Mouse (Mus musculus) kidney, embryonic 14.5 days (tissue): Measurements from ENCODE around the gene Mgat4a. TPM values are rescaled to one million over a fixed set of nuclear protein-coding genes. Genes with fewer than 3 reads are reported as not detected.

ENCODE experiments used
- ATAC-seq: fragments of 200-750 bp; cut with Nextera tagmentation; 2 replicates; pipeline ENCODE4 v1.8.0; 2017; ENCODE audit warnings: moderate number of reproducible peaks, mild to moderate bottlenecking, moderate TSS enrichment, moderate library complexity; ENCODE audit not compliant: low FRiP score, low TSS enrichment
- H3K27ac ChIP-seq: fragments of 300-500 bp; sonication (generic); 2 replicates; pipeline ENCODE4 v1.5.1; 2014; ENCODE audit warnings: low read depth, mild to moderate bottlenecking, low read length, moderate library complexity, mixed read lengths
- H3K27me3 ChIP-seq: fragments of 300-500 bp; sonication (generic); 2 replicates; pipeline ENCODE4 v1.6.1; 2014; ENCODE audit warnings: mild to moderate bottlenecking, low read length; ENCODE audit not compliant: control insufficient read depth, insufficient read depth
- H3K36me3 ChIP-seq: fragments of 300-500 bp; sonication (generic); 2 replicates; pipeline ENCODE4 v1.6.1; 2014; ENCODE audit warnings: low read length, mixed read lengths; ENCODE audit not compliant: control insufficient read depth, insufficient read depth
- H3K4me1 ChIP-seq: fragments of 300-500 bp; sonication (generic); 2 replicates; pipeline ENCODE4 v1.6.1; 2014; ENCODE audit warnings: low read length, mixed read lengths; ENCODE audit not compliant: control insufficient read depth, insufficient read depth
- H3K4me2 ChIP-seq: fragments of 300-500 bp; sonication (generic); replicated peaks from 2 replicates; pipeline ENCODE4 v1.6.1; 2014; ENCODE audit warnings: low read depth, mild to moderate bottlenecking, low read length
- H3K4me3 ChIP-seq: fragments of 300-500 bp; sonication (generic); 2 replicates; pipeline ENCODE4 v1.5.1; 2014; ENCODE audit warnings: mild to moderate bottlenecking, low read length
- H3K9ac ChIP-seq: fragments of 300-500 bp; sonication (generic); 2 replicates; pipeline ENCODE4 v1.6.1; 2014; ENCODE audit warnings: low read depth, mild to moderate bottlenecking, low read length, moderate library complexity
- H3K9me3 ChIP-seq: fragments of 300-500 bp; sonication (generic); 2 replicates; pipeline ENCODE4 v1.6.1; 2016; ENCODE audit warnings: low read length; ENCODE audit not compliant: control insufficient read depth
- WGBS: fragments of 180-500 bp; shearing (Covaris S2); extraction: QIAGEN DNeasy Blood & Tissue Kit; methylation state at CpG from one replicate; pipeline ENCODE4 v1.1.7; 2014; 5-methylcytosine and 5-hydroxymethylcytosine counted together
- polyA plus RNA-seq: library from polyadenylated mRNA; unstranded; fragments of >200 nt; fragmentation: Nextera tagmentation; extraction: Ambion mirVana; gene quantifications from 2 replicates; pipeline ENCODE4 v1.2.1, GENCODE M21; 2014

Gene Mgat4a
- polyA plus RNA-seq, 1 experiment from 2014 or later, result 7.1 TPM

- Histone ChIP-seq H3K9ac (no peak overlapping the region), H3K4me3 (no peak overlapping the region), H3K9me3 (no peaks in the 10 kb centered on the region), H3K4me1 (0 out of 2 replicates have a peak, but pooled peaks cover 3% of the 10 kb centered on the region), H3K36me3 (no peaks in the 10 kb centered on the region), H3K4me2 (no peak overlapping the region), H3K27ac (no peak overlapping the region), H3K27me3 (no peaks in the 10 kb centered on the region)
- no peak for ATAC-seq
- WGBS, result 76% methylated on average over 9 of the region's 9 CpGs
Observed at GRCm38 (mm10) chr1:37479074-37479473, 61.7 kb downstream of the Mgat4a start.

- H3K27me3 ChIP-seq, result no peaks in the 10 kb centered on the region
- no peak overlapping the region for H3K4me2 ChIP-seq
- no peak overlapping the region for H3K4me3 ChIP-seq
- no peak overlapping the region for H3K27ac ChIP-seq
- H3K9me3 ChIP-seq, result no peaks in the 10 kb centered on the region
- H3K4me1 ChIP-seq, result 0 out of 2 replicates have a peak, but pooled peaks cover 3% of the 10 kb centered on the region
- no peak overlapping the region for H3K9ac ChIP-seq
- WGBS, result 73% methylated on average over 7 of the region's 7 CpGs
- H3K36me3 ChIP-seq, result no peaks in the 10 kb centered on the region
- no peak for ATAC-seq
Observed at GRCm38 (mm10) chr1:37478416-37478815, 62.4 kb downstream of the Mgat4a start.

GRCm38 (mm10) chr1:37477928-37478327, 62.9 kb downstream of the Mgat4a start:
- Histone ChIP-seq H3K4me3 (no peak overlapping the region), H3K4me1 (0 out of 2 replicates have a peak, but pooled peaks cover 3% of the 10 kb centered on the region), H3K36me3 (no peaks in the 10 kb centered on the region), H3K27ac (no peak overlapping the region), H3K27me3 (no peaks in the 10 kb centered on the region), H3K9ac (no peak overlapping the region), H3K4me2 (no peak overlapping the region), H3K9me3 (no peaks in the 10 kb centered on the region)
- ATAC-seq, result no peak
- 69% methylated on average over 5 of the region's 5 CpGs for WGBS

GRCm38 (mm10) chr1:37477250-37477649, 63.6 kb downstream of the Mgat4a start:
- H3K36me3 ChIP-seq, result no peaks in the 10 kb centered on the region
- H3K9me3 ChIP-seq, result no peaks in the 10 kb centered on the region
- no peak overlapping the region for H3K27ac ChIP-seq
- no peak overlapping the region for H3K4me2 ChIP-seq
- ATAC-seq, result no peak
- H3K27me3 ChIP-seq, result no peaks in the 10 kb centered on the region
- H3K4me3 ChIP-seq, result no peak overlapping the region
- H3K9ac ChIP-seq, result no peak overlapping the region
- 90% methylated on average over 5 of the region's 5 CpGs for WGBS
- 0 out of 2 replicates have a peak, but pooled peaks cover 3% of the 10 kb centered on the region for H3K4me1 ChIP-seq

- H3K4me3 ChIP-seq, result no peak overlapping the region
- H3K9ac ChIP-seq, result no peak overlapping the region
- H3K36me3 ChIP-seq, result no peaks in the 10 kb centered on the region
- 0 out of 2 replicates have a peak, but pooled peaks cover 3% of the 10 kb centered on the region for H3K4me1 ChIP-seq
- H3K4me2 ChIP-seq, result no peak overlapping the region
- H3K27me3 ChIP-seq, result no peaks in the 10 kb centered on the region
- H3K9me3 ChIP-seq, result no peaks in the 10 kb centered on the region
- ATAC-seq, result no peak
- no peak overlapping the region for H3K27ac ChIP-seq
- 88% methylated on average over 3 of the region's 3 CpGs for WGBS
Observed at GRCm38 (mm10) chr1:37475312-37475711, 65.5 kb downstream of the Mgat4a start.

- Histone ChIP-seq H3K4me2 (no peak overlapping the region), H3K27me3 (no peaks in the 10 kb centered on the region), H3K4me3 (no peak overlapping the region), H3K4me1 (0 out of 2 replicates have a peak, but pooled peaks cover 3% of the 10 kb centered on the region), H3K9ac (no peak overlapping the region), H3K27ac (no peak overlapping the region), H3K9me3 (no peaks in the 10 kb centered on the region), H3K36me3 (no peaks in the 10 kb centered on the region)
- WGBS, result 87% methylated on average over 6 of the region's 6 CpGs
- no peak for ATAC-seq
Observed at GRCm38 (mm10) chr1:37474634-37475190, 66.1 kb downstream of the Mgat4a start.

- ATAC-seq, result no peak
- Histone ChIP-seq H3K4me2 (no peak overlapping the region), H3K36me3 (no peaks in the 10 kb centered on the region), H3K4me1 (0 out of 2 replicates have a peak, but pooled peaks cover 3% of the 10 kb centered on the region), H3K4me3 (no peak overlapping the region), H3K9me3 (no peaks in the 10 kb centered on the region), H3K27ac (no peak overlapping the region), H3K9ac (no peak overlapping the region), H3K27me3 (no peaks in the 10 kb centered on the region)
- 76% methylated on average over 8 of the region's 8 CpGs for WGBS
Observed at GRCm38 (mm10) chr1:37474046-37474445, 66.8 kb downstream of the Mgat4a start.

- Histone ChIP-seq H3K27me3 (no peaks in the 10 kb centered on the region), H3K9me3 (no peaks in the 10 kb centered on the region), H3K27ac (no peak overlapping the region), H3K4me2 (no peak overlapping the region), H3K4me3 (no peak overlapping the region), H3K4me1 (0 out of 2 replicates have a peak, but pooled peaks cover 3% of the 10 kb centered on the region), H3K9ac (no peak overlapping the region), H3K36me3 (no peaks in the 10 kb centered on the region)
- WGBS, result 92% methylated on average over 10 of the region's 10 CpGs
- ATAC-seq, result no peak
Observed at GRCm38 (mm10) chr1:37473251-37473650, 67.6 kb downstream of the Mgat4a start.

GRCm38 (mm10) chr1:37471179-37472148, 69.4 kb downstream of the Mgat4a start:
- no peak overlapping the region for H3K4me2 ChIP-seq
- 76% methylated on average over 6 of the region's 6 CpGs for WGBS
- 0 out of 2 replicates have a peak, but pooled peaks cover under 1% of the 10 kb centered on the region for H3K4me1 ChIP-seq
- H3K9me3 ChIP-seq, result no peaks in the 10 kb centered on the region
- H3K36me3 ChIP-seq, result no peaks in the 10 kb centered on the region
- no peak overlapping the region for H3K9ac ChIP-seq
- no peak overlapping the region for H3K4me3 ChIP-seq
- no peaks in the 10 kb centered on the region for H3K27me3 ChIP-seq
- no peak for ATAC-seq
- H3K27ac ChIP-seq, result no peak overlapping the region
